ENCODE assay signal across 8 mouse cellular contexts in genomic region chr9:120934821-120935633, GRCm38 (mm10). TPM values are rescaled to one million over a fixed set of nuclear protein-coding genes. Genes with fewer than 3 reads are reported as not detected.
DNase-seq lines count a peak whose midpoint lies in the region; ATAC-seq lines count a peak whose summit lies in the region.

No protein-coding gene starts in this region.

- H3K36me3 ChIP-seq in heart, embryonic 11.5 days (ENCODE audit: control insufficient read depth, insufficient read depth, low read length): no peaks in the 10 kb centered on the region
- H3K36me3 ChIP-seq in limb, embryonic 10.5 days: peaks cover 25% of the 10 kb centered on the region
- H3K36me3 ChIP-seq in neural tube, embryonic 14.5 days (ENCODE audit: control insufficient read depth, insufficient read depth, low read length): no peaks in the 10 kb centered on the region

- peak overlapping the region; percentile 94 for H3K27ac ChIP-seq in heart, embryonic 11.5 days (ENCODE audit: low read depth, low read length)
- H3K27ac ChIP-seq in limb, embryonic 10.5 days: peak overlapping the region; percentile 98
- peak overlapping the region; percentile 91 for H3K27ac ChIP-seq in neural tube, embryonic 14.5 days (ENCODE audit: low read depth, low read length)

- peak overlapping the region; percentile 95 for H3K9ac ChIP-seq in heart, embryonic 11.5 days (ENCODE audit: low read depth, low read length)
- H3K9ac ChIP-seq in neural tube, embryonic 14.5 days (replicated peaks; ENCODE audit: low read depth, low read length): peak overlapping the region; percentile 92

- peaks cover 33% of the 10 kb centered on the region for H3K4me1 ChIP-seq in heart, embryonic 11.5 days (ENCODE audit: control insufficient read depth, insufficient read depth, low read length)
- peaks cover 56% of the 10 kb centered on the region for H3K4me1 ChIP-seq in limb, embryonic 10.5 days
- peaks cover 37% of the 10 kb centered on the region for H3K4me1 ChIP-seq in neural tube, embryonic 14.5 days (ENCODE audit: control insufficient read depth, insufficient read depth, low read length)

- no peaks in the 10 kb centered on the region for H3K9me3 ChIP-seq in heart, embryonic 11.5 days (replicated peaks; ENCODE audit: control insufficient read depth, low read length)
- H3K9me3 ChIP-seq in limb, embryonic 10.5 days (replicated peaks): no peaks in the 10 kb centered on the region
- no peaks in the 10 kb centered on the region for H3K9me3 ChIP-seq in neural tube, embryonic 14.5 days (ENCODE audit: control insufficient read depth, low read length)

- peak overlapping the region; percentile 93 for H3K4me3 ChIP-seq in heart, embryonic 11.5 days (ENCODE audit: low read depth, low read length)
- peak overlapping the region; percentile 93 for H3K4me3 ChIP-seq in limb, embryonic 10.5 days
- peak overlapping the region; percentile 84 for H3K4me3 ChIP-seq in neural tube, embryonic 14.5 days (ENCODE audit: low read depth, low read length)

- peak overlapping the region; percentile 94 for H3K4me2 ChIP-seq in heart, embryonic 11.5 days
- peak overlapping the region; percentile 79 for H3K4me2 ChIP-seq in neural tube, embryonic 14.5 days (ENCODE audit: low read depth, low read length)

- no peak for ATAC-seq in heart, embryonic 11.5 days (replicated peaks; ENCODE audit: insufficient number of reproducible peaks, low FRiP score, low TSS enrichment)
- no peak for ATAC-seq in neural tube, embryonic 14.5 days (ENCODE audit: low read depth)
- no peak for ATAC-seq in monocyte, adult 5-6 weeks (replicated peaks; ENCODE audit: insufficient number of reproducible peaks, low FRiP score, low TSS enrichment, poor library complexity, severe bottlenecking)

- no peaks in the 10 kb centered on the region for H3K27me3 ChIP-seq in heart, embryonic 11.5 days (ENCODE audit: control insufficient read depth, insufficient read depth, low read length)
- H3K27me3 ChIP-seq in limb, embryonic 10.5 days (ENCODE audit: low read depth, poor library complexity, severe bottlenecking): no peaks in the 10 kb centered on the region
- H3K27me3 ChIP-seq in neural tube, embryonic 14.5 days (ENCODE audit: control insufficient read depth, insufficient read depth, low read length): no peaks in the 10 kb centered on the region; the same call in 1 of the 2 replicates

- 10% methylated on average over 14 of the region's 14 CpGs for WGBS in heart, embryonic 11.5 days (ENCODE audit: insufficient replicate concordance)
- WGBS in limb, embryonic 10.5 days: 17% methylated on average over 14 of the region's 14 CpGs
- WGBS in neural tube, embryonic 14.5 days: 10% methylated on average over 14 of the region's 14 CpGs

- DNase-seq in adrenal gland, postnatal 10 days: peak; percentile 44
- no peak for DNase-seq in adrenal gland, postnatal 4 days (ENCODE audit: low spot score in 2 of 2)
- DNase-seq in NIH3T3 (ENCODE audit: low read depth): peak; percentile 23
- DNase-seq in limb, embryonic 10.5 days (ENCODE audit: low spot score): no peak
- no peak for DNase-seq in right cerebral cortex, adult 2 months (ENCODE audit: low spot score in 2 of 2)

RNA-seq across cellular contexts. Expression of gene Ctnnb1, which starts 6.0 kb away (rescaled TPM):
- total RNA-seq in adrenal gland, postnatal 10 days (2021): 100 to 1,000 TPM; 638 to 649 TPM
- 100 to 1,000 TPM; 718 to 723 TPM for total RNA-seq in adrenal gland, postnatal 4 days (2021)
- polyA plus RNA-seq in heart, embryonic 11.5 days (2014; fragmentation: Nextera tagmentation; extraction: Ambion mirVana): 433 and 469 TPM in 2 replicates
- 583 and 698 TPM in 2 replicates for polyA plus RNA-seq in limb, embryonic 10.5 days (2016; fragmentation: Nextera tagmentation; extraction: Ambion mirVana)
- 338 and 436 TPM in 2 replicates for polyA plus RNA-seq in neural tube, embryonic 14.5 days (2014; fragmentation: Nextera tagmentation; extraction: Ambion mirVana)
- total RNA-seq in monocyte, adult 5-6 weeks (2017): 355 to 477 TPM (median 465 TPM) in 3 replicates

Comparison
In these comparisons a context has a peak if more than half of its experiments do, and no peak if none do; other contexts are left out.
1. DNase-seq: peak in adrenal gland, postnatal 10 days (single experiment) and NIH3T3 (single experiment); none in adrenal gland, postnatal 4 days (0 of 2), limb, embryonic 10.5 days (single experiment) and right cerebral cortex, adult 2 months (0 of 2).
2. Peak in every context shown above with its lines, with median percentiles within 50 percentile points of each other: H3K27ac ChIP-seq and H3K4me3 ChIP-seq.